ENCODE assay signal across 9 mouse cellular contexts in the genomic region with DNA sequence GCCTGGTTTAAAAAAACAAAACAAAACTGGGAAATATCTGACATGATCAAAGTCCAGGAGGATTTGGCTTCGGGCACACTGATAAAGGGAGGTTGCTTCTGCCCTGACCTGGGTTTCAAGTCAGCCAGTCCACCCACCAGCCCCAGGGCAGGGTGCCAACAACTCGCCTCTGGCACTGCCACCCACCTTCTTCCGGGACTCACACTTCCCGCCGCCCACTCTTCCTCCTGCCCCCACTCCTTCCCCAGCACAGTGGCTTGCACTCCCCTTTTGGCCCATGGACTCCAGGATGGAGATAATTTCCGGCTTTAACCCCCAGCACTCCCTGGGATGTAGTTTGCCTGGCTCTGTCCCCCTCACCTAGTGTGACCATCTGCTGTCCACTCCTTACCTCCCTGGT. TPM values are rescaled to one million over a fixed set of nuclear protein-coding genes. Genes with fewer than 3 reads are reported as not detected.
DNase-seq lines count a peak whose midpoint lies in the region; ATAC-seq lines count a peak whose summit lies in the region.
"Had no signal": no experiment of that assay in that cellular context is flagged by ENCODE, and none has a peak within 500 bp of the region (broad histone marks: within the 10 kb centered on the region; RNA-seq: fewer than 3 reads in every experiment).

No protein-coding gene starts in this region.

- no peaks in the 10 kb centered on the region for H3K27me3 ChIP-seq in hindbrain, embryonic 15.5 days
- no peaks in the 10 kb centered on the region for H3K27me3 ChIP-seq in hindbrain, embryonic 13.5 days
- no peaks in the 10 kb centered on the region for H3K27me3 ChIP-seq in midbrain, embryonic 11.5 days (ENCODE audit: control insufficient read depth, insufficient read depth, low read length)
- H3K27me3 ChIP-seq: embryonic facial prominence, embryonic 12.5 days had no signal

- WGBS in hindbrain, embryonic 15.5 days: 49% methylated on average over 6 of the region's 6 CpGs
- 65% methylated on average over 6 of the region's 6 CpGs for WGBS in hindbrain, embryonic 13.5 days
- WGBS in midbrain, embryonic 11.5 days: 80% methylated on average over 6 of the region's 6 CpGs

- H3K4me2 ChIP-seq in hindbrain, embryonic 15.5 days: no peak overlapping the region
- H3K4me2 ChIP-seq in hindbrain, embryonic 13.5 days: no peak overlapping the region
- H3K4me2 ChIP-seq in midbrain, embryonic 11.5 days: no peak overlapping the region
- H3K4me2 ChIP-seq: embryonic facial prominence, embryonic 12.5 days had no signal

- H3K9ac ChIP-seq in hindbrain, embryonic 15.5 days: no peak overlapping the region
- H3K9ac ChIP-seq in hindbrain, embryonic 13.5 days: no peak overlapping the region
- no peak overlapping the region for H3K9ac ChIP-seq in midbrain, embryonic 11.5 days (ENCODE audit: low read length)
- H3K9ac ChIP-seq: embryonic facial prominence, embryonic 12.5 days had no signal

- H3K27ac ChIP-seq in hindbrain, embryonic 15.5 days (replicated peaks): no peak overlapping the region
- H3K27ac ChIP-seq in hindbrain, embryonic 13.5 days: no peak overlapping the region
- H3K27ac ChIP-seq in midbrain, embryonic 11.5 days (ENCODE audit: low read depth, low read length): no peak overlapping the region
- H3K27ac ChIP-seq: embryonic facial prominence, embryonic 12.5 days had no signal

- peak; percentile 49; the same call in 1 of the 2 replicates for ATAC-seq in hindbrain, embryonic 15.5 days (ENCODE audit: low FRiP score, low read depth)
- no peak for ATAC-seq in hindbrain, embryonic 13.5 days (ENCODE audit: low FRiP score)
- no peak for ATAC-seq in midbrain, embryonic 11.5 days (ENCODE audit: low FRiP score)

- H3K9me3 ChIP-seq in hindbrain, embryonic 15.5 days: no peaks in the 10 kb centered on the region
- no peaks in the 10 kb centered on the region for H3K9me3 ChIP-seq in hindbrain, embryonic 13.5 days
- H3K9me3 ChIP-seq in midbrain, embryonic 11.5 days (ENCODE audit: control insufficient read depth, low read length): no peaks in the 10 kb centered on the region
- H3K9me3 ChIP-seq: embryonic facial prominence, embryonic 12.5 days had no signal

- H3K36me3 ChIP-seq in hindbrain, embryonic 15.5 days: no peaks in the 10 kb centered on the region
- no peaks in the 10 kb centered on the region for H3K36me3 ChIP-seq in hindbrain, embryonic 13.5 days
- no peaks in the 10 kb centered on the region for H3K36me3 ChIP-seq in midbrain, embryonic 11.5 days (ENCODE audit: control insufficient read depth, insufficient read depth, low read length)
- H3K36me3 ChIP-seq: embryonic facial prominence, embryonic 12.5 days had no signal

- intact Hi-C loops in left cerebral cortex, postnatal 25 days (cut with DNase I): no loop called here

- H3K4me1 ChIP-seq in hindbrain, embryonic 15.5 days (replicated peaks): peaks cover 16% of the 10 kb centered on the region
- H3K4me1 ChIP-seq in hindbrain, embryonic 13.5 days (replicated peaks): peaks cover 27% of the 10 kb centered on the region
- no peaks in the 10 kb centered on the region for H3K4me1 ChIP-seq in midbrain, embryonic 11.5 days (ENCODE audit: control insufficient read depth, insufficient read depth, low read length)

- DNase-seq in T-cell, adult 2 months (ENCODE audit: low spot score): peak; percentile 4
- DNase-seq in cerebellum, adult 8-10 months: peak; percentile 94
- peak; percentile 34 to 49 for DNase-seq in left cerebral cortex, postnatal 25 days (ENCODE audit: low spot score in 2 of 2)
- no peak for DNase-seq in thymus, postnatal 25 days
- DNase-seq in midbrain, embryonic 11.5 days (ENCODE audit: low spot score, missing footprints): no peak
- no peak for DNase-seq in thymus, postnatal 10 days (ENCODE audit: low spot score in 2 of 2)

- H3K4me3 ChIP-seq in hindbrain, embryonic 15.5 days: no peak overlapping the region
- H3K4me3 ChIP-seq in hindbrain, embryonic 13.5 days: no peak overlapping the region
- H3K4me3 ChIP-seq in midbrain, embryonic 11.5 days (ENCODE audit: low read depth, low read length): no peak overlapping the region
- H3K4me3 ChIP-seq: embryonic facial prominence, embryonic 12.5 days had no signal

RNA-seq across cellular contexts. Expression of a gene that starts 31.4 kb away (rescaled TPM):
- 24.6 and 32.5 TPM in 2 replicates for polyA plus RNA-seq in hindbrain, embryonic 15.5 days (2015; fragmentation: Nextera tagmentation; extraction: Ambion mirVana)
- 29.6 and 31.5 TPM in 2 replicates for polyA plus RNA-seq in hindbrain, embryonic 13.5 days (2015; fragmentation: Nextera tagmentation; extraction: Ambion mirVana)
- 10 to 100 TPM; 38.8 to 42.7 TPM for total RNA-seq in left cerebral cortex, postnatal 25 days (2021)
- polyA plus RNA-seq in midbrain, embryonic 11.5 days (2014; fragmentation: Nextera tagmentation; extraction: Ambion mirVana): 23.2 and 26.0 TPM in 2 replicates

Comparison
In these comparisons a context has a peak if more than half of its experiments do, and no peak if none do; other contexts are left out.
1. DNase-seq: peak in T-cell, adult 2 months (single experiment), cerebellum, adult 8-10 months (single experiment) and left cerebral cortex, postnatal 25 days (2 of 2); none in thymus, postnatal 25 days (single experiment), midbrain, embryonic 11.5 days (single experiment) and thymus, postnatal 10 days (0 of 2).